27 mouse cellular contexts compared by ENCODE assay signal in the genomic region with DNA sequence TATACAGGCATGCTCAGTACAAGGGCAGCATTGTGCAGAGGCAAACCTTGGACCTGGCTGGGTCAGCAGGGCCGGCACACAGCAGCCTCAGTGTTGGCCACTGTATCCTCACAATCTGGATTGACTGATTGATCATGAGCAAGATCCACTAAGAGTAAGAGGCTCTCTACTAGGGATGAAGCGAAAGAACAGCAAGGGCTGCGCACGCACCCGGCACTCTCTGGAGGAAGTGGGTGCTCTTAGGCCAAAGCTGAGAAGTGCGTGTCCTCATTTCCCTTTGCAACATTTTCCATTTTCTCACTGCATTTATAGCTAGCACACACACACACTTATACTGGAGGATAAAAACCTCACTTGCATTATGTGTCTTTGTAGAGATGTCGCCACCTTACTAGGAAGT. TPM values are rescaled to one million over a fixed set of nuclear protein-coding genes. Genes with fewer than 3 reads are reported as not detected.
"Had no signal": no experiment of that assay in that cellular context is flagged by ENCODE, and none has a peak within 500 bp of the region (broad histone marks: within the 10 kb centered on the region; RNA-seq: fewer than 3 reads in every experiment).

No protein-coding gene starts in this region.

- H3K9ac ChIP-seq: heart, embryonic 12.5 days; hindbrain, embryonic 12.5 days; hindbrain, embryonic 14.5 days; intestine, embryonic 15.5 days; limb, embryonic 13.5 days; limb, embryonic 15.5 days had no signal

- H3K27ac ChIP-seq: gastrocnemius, adult 2 months; heart, embryonic 10.5 days; hindbrain, embryonic 10.5 days; hindbrain, embryonic 12.5 days; hindbrain, embryonic 14.5 days; intestine, embryonic 15.5 days; kidney, postnatal 0 days; limb, embryonic 13.5 days; limb, embryonic 15.5 days had no signal

- H3K4me3 ChIP-seq: gastrocnemius, adult 2 months; heart, embryonic 10.5 days; heart, embryonic 12.5 days; hindbrain, embryonic 10.5 days; hindbrain, embryonic 12.5 days; intestine, embryonic 15.5 days; limb, embryonic 13.5 days; limb, embryonic 15.5 days had no signal

- H3K4me2 ChIP-seq: heart, embryonic 12.5 days; hindbrain, embryonic 12.5 days; hindbrain, embryonic 14.5 days; intestine, embryonic 15.5 days; limb, embryonic 13.5 days; limb, embryonic 15.5 days had no signal

- H3K36me3 ChIP-seq: intestine, embryonic 15.5 days had no signal

- H3K4me1 ChIP-seq: heart, embryonic 10.5 days; heart, embryonic 12.5 days; hindbrain, embryonic 10.5 days; hindbrain, embryonic 12.5 days; intestine, embryonic 15.5 days; limb, embryonic 13.5 days; limb, embryonic 15.5 days had no signal

- ATAC-seq: hindbrain, embryonic 16.5 days; inflammation-experienced regulatory T-cells, adult 6 months; intestine, embryonic 15.5 days; intestine, postnatal 0 days had no signal

- DNase-seq: gastrocnemius, adult 2 months; gastrocnemius, postnatal 10 days; gastrocnemius, postnatal 25 days; heart, adult 18-20 months; heart, postnatal 10 days; heart, postnatal 4 days; kidney, adult 18-20 months; kidney, adult 8-10 months; kidney, postnatal 14 days; kidney, postnatal 36 days; layer of hippocampus, adult 9-11 months; layer of hippocampus, postnatal 36 days; left cerebral cortex, postnatal 4 days had no signal

- H3K9me3 ChIP-seq: heart, embryonic 10.5 days; heart, embryonic 12.5 days; hindbrain, embryonic 10.5 days; hindbrain, embryonic 12.5 days; intestine, embryonic 15.5 days; limb, embryonic 13.5 days; limb, embryonic 15.5 days had no signal

- H3K27me3 ChIP-seq: hindbrain, embryonic 12.5 days had no signal

RNA-seq across cellular contexts. Expression of a gene that starts 7.3 kb away (rescaled TPM):
- polyA plus RNA-seq: heart, embryonic 12.5 days; inflammation-experienced regulatory T-cells, adult 6 months; large intestine, adult 2 months; liver, adult 2 months had no signal
